Mouse (Mus musculus) neutrophil, adult 5-6 weeks (primary cell): ENCODE measurements around the gene Cbl. TPM values are rescaled to one million over a fixed set of nuclear protein-coding genes. Genes with fewer than 3 reads are reported as not detected.
A peak's percentile ranks its signal among the peaks of the same experiment; 100 is the strongest.

ENCODE experiments used
- ATAC-seq: fragments of 151-379, 151-347 bp; 2 replicates; pipeline ENCODE4 v1.8.0; 2017; ENCODE audit warnings: mild to moderate bottlenecking, moderate TSS enrichment; ENCODE audit not compliant: insufficient number of reproducible peaks, poor library complexity, low FRiP score, severe bottlenecking; ENCODE audit errors: extremely low read depth
- total RNA-seq: library from RNA; stranded (forward); fragments of 200-1000 nt; gene quantifications from 2 replicates; pipeline ENCODE4 v1.2.3, GENCODE M21; 2017

The Cbl gene
- total RNA-seq, 1 experiment from 2014 or later = 89.2 TPM

GRCm38 (mm10) chr9:44137846-44138245, 96.0 kb downstream of the Cbl start:
- ATAC-seq = no peak

- ATAC-seq = no peak
Observed at GRCm38 (mm10) chr9:44135731-44136411, 98.0 kb downstream of the Cbl start.

DNA sequence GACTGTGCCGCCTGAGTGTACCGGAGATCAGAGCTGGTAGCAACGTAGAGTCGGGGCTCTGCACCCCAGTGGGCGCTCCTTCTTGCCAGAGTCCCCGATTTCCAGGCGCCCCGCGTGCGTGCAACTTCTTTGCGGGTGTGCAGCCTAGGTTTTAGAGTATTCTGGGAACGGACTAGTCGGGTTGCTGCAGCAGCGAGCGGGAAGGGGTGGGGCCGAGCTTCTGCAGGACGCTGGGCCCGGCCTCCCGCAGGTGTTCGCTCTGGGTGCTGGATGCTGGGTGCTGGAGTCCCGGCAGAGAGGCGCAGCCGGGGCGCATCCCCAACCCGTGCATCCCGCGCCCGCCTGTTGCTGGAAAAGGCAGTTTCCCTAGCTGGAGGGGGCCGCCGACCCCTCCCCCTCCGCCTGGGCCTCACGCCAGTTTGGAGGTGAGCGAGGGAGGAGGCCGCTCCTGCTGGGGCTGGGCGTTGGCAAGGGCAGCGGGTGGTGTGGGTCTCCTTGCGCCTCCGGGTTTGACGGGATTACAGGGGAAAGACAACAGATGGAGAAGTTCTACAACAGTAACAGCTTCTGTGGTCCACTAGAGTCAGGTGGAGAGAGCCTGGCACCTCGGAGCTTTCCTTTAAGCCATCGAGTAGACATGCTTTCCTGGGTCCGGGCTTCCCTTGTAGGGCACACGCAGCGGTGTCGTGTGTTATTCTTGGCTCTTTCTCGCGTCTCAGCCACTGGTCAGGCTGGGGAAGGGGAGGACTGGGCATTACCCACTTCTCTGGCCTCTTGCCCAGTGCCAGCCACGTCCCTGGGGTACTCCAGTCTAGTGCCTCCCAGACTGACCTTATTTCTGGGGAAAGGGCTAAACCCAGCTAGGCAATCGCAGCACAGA, 98.8 kb downstream of the Cbl start:
- ATAC-seq = no peak

DNA sequence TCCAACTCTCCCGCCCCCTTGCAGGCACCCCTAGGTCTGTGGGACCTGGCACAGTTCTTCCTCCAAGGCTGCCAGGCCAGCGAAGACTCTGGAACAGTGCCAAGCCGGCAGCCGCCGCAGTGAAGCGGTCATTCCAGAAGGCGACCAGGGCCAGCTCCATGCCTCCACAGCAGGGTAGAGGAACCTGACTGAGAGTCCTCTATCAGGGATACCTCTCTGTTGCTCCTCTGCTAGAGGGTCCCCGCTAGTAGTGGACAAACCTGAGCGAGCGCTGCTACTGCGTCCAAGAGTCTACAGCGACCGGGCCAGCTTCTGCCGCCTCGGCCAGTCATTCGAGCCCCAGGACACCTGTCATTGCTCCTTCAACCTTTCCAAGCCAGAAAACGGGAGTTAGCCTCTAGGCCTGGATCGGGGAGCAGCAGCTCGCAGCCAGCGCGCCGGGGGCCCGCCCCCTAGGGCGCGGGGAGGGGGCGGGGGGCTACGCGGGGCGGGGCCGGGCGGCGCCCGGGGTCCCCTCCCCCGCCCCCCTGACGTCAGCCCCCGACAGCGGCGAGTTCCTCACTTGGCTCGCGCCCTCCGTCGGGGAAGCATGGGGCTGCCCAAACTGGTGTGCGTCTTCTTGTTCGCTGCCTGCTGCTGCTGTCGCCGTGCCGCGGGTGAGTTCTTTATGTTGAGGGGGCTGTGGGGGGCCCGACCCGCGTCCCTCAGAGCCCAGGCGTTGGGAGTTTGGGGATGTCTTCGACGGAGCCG, 99.6 kb downstream of the Cbl start, which contains the start of gene Mcam:
TSS of gene Mcam (plus strand) at position 369 of the 750 bp plus-strand sequence.
- no peak for ATAC-seq

DNA sequence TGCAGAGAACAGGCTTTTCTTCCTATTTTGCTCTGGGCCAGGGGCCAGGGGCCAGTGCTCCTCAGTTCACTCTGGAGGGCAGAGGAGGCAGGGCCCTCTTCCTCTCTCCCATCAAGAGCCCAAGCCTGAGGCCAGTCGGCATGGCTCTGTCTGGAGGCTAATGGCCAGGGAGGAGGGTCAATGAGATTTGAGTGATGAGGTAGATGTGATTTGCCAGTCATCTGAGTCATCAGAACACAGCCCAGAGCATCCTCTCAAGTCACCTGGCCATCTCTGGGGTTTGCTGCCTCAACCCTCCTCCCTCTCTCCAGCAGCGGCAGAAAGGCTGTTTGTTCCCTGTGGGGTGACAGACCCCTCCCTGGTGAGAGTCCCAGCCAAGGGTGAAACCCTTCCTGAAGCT, 100.6 kb downstream of the Cbl start:
- no peak for ATAC-seq

- ATAC-seq = no peak
Observed at GRCm38 (mm10) chr9:44132200-44132599, 101.6 kb downstream of the Cbl start.

DNA sequence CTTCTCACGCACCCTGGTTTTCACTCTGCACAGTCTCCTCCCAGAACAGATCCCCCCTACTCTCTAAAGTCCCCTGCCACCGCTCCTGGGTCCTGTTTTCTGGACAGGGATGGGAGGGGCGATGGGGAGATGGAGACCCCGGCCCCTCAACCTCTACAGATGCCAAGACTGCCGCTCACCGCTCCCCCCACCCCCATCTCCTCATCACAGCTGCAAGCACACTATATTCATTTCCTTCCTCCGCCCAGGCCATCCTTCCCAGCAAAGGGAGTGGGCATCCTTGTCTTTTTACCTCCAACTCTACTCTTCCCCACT, 102.6 kb downstream of the Cbl start:
- ATAC-seq = no peak

- ATAC-seq = no peak
Observed at GRCm38 (mm10) chr9:44130581-44131275, 103.1 kb downstream of the Cbl start.

DNA sequence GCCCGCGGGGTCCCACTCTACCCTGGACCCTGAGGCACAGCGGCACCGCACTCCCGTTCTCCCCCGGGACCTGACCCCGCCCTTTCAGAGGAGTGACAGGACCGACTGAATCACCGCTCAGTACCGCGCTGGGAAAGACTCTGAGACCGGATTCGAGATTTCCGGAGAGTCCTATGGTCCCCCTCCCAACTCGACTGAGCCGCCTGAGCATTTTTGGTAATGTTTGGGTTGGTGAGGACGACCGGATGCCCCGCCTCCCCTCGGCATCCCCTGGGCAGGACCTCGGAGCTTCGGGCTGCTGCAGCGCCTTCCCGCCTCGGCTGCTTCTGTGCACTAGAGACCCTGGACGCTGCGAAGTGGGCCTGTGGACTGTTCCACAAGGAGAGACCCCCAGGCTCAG, 103.8 kb downstream of the Cbl start:
- ATAC-seq = peak; percentile 53

DNA sequence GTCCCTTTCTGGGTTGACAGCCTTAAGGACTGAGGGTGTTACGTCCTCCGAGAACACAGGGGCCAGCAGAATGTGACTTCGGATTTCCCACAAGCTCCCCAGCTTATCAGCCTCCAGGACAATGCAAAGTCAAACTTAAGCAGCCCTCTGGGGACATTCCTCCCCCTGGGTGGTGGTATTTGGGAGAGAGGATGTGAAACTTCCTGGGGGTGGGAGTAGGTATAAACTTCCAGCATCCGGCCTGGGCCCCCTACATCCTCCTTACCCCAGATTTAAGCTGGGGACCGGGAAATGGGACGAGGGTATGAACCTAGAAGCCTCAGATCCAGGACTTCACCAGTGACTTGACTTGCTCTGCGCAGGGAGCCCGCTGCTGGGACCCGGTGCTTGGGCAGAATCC, 104.2 kb downstream of the Cbl start:
- no peak for ATAC-seq

- no peak for ATAC-seq
Observed at GRCm38 (mm10) chr9:44127351-44127801, 106.5 kb downstream of the Cbl start.

GRCm38 (mm10) chr9:44126746-44127145, 107.1 kb downstream of the Cbl start:
- no peak for ATAC-seq

- peak; percentile 66 for ATAC-seq
Observed at GRCm38 (mm10) chr9:44125546-44126428, 108.1 kb downstream of the Cbl start.

- no peak for ATAC-seq
Observed at GRCm38 (mm10) chr9:44125026-44125425, 108.8 kb downstream of the Cbl start.

DNA sequence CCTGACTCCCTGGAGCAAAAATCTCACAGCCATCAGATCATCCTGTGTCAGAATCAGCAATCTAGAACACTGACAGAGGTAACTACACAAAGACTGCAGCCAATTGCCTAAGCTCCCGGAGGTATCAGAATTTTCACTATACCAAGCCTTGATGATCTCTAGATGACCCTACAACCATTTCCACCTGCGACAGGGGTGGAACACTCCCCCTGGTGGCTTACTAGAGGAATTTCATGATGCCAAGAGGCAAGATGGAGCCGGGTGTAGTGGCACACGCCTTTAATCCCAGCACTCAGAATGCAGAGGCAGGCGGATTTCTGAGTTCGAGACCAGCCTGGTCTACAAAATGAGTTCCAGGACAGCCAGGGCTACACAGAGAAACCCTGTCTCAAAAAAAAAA, 109.5 kb downstream of the Cbl start:
- no peak for ATAC-seq

GRCm38 (mm10) chr9:44119948-44120465, 113.8 kb downstream of the Cbl start:
- no peak for ATAC-seq

GRCm38 (mm10) chr9:44119011-44119410, 114.8 kb downstream of the Cbl start:
- ATAC-seq = no peak

GRCm38 (mm10) chr9:44116182-44116581, 117.7 kb downstream of the Cbl start:
- no peak for ATAC-seq
